ENCODE assay signal across 8 mouse cellular contexts in genomic region chr11:97427794-97428725, GRCm38 (mm10). TPM values are rescaled to one million over a fixed set of nuclear protein-coding genes. Genes with fewer than 3 reads are reported as not detected.
DNase-seq lines count a peak whose midpoint lies in the region; ATAC-seq lines count a peak whose summit lies in the region.

No protein-coding gene starts in this region.

- H3K4me2 ChIP-seq in forebrain, embryonic 12.5 days = peak overlapping the region; percentile 72

- WGBS in forebrain, embryonic 12.5 days = 2% methylated on average over 32 of the region's 32 CpGs

- peak overlapping the region; percentile 56; the same call in 1 of the 2 replicates for H3K27ac ChIP-seq in forebrain, embryonic 12.5 days

- H3K9me3 ChIP-seq in forebrain, embryonic 12.5 days = no peaks in the 10 kb centered on the region

- peak overlapping the region; percentile 48 for H3K9ac ChIP-seq in forebrain, embryonic 12.5 days

- H3K4me1 ChIP-seq in forebrain, embryonic 12.5 days = peaks cover 23% of the 10 kb centered on the region

- H3K27me3 ChIP-seq in forebrain, embryonic 12.5 days = peaks cover 20% of the 10 kb centered on the region

- ATAC-seq in forebrain, embryonic 12.5 days (ENCODE audit: low FRiP score) = peak; percentile 85

- H3K4me3 ChIP-seq in forebrain, embryonic 12.5 days (replicated peaks) = peak overlapping the region; percentile 37

- intact Hi-C loops in heart, postnatal 36 days (cut with DNase I) = no loop called here

- DNase-seq in R1 (ENCODE audit: low read depth, low spot score) = peak; percentile 94
- DNase-seq in c-Kit-positive CD71-positive TER-119-positive erythroid progenitor cells, embryonic 14.5 days (ENCODE audit: low spot score) = peak; percentile 92
- DNase-seq in heart, postnatal 36 days = peak; percentile 78
- DNase-seq in layer of hippocampus, adult 8-10 months (ENCODE audit: low spot score in 2 of 2) = peak; percentile 54 to 62
- DNase-seq in lung, postnatal 25 days (ENCODE audit: low spot score) = peak; percentile 82
- peak; percentile 59 for DNase-seq in right cerebral cortex, postnatal 14 days
- DNase-seq in T-cell, adult 2 months (ENCODE audit: low spot score) = no peak

- no peaks in the 10 kb centered on the region for H3K36me3 ChIP-seq in forebrain, embryonic 12.5 days (replicated peaks)

RNA-seq across cellular contexts. Expression of gene Arhgap23, which starts 12.7 kb away (rescaled TPM):
- polyA plus RNA-seq in forebrain, embryonic 12.5 days (2016; fragmentation: Nextera tagmentation; extraction: Ambion mirVana) = 4.2 and 5.1 TPM in 2 replicates
- 10 to 100 TPM; 16.0 to 18.0 TPM for total RNA-seq in heart, postnatal 36 days (2021)
- 10 to 100 TPM; 75.7 to 83.2 (median 78.4) TPM for total RNA-seq in layer of hippocampus, adult 8-10 months (2022)

Comparison
In these comparisons a context has a peak if more than half of its experiments do, and no peak if none do; other contexts are left out.
1. RNA of gene Arhgap23, which starts 12.7 kb away (total RNA-seq): 75.7 to 83.2 TPM in layer of hippocampus, adult 8-10 months; 16.0 to 18.0 TPM in heart, postnatal 36 days; every median in the first group is over 4 times any median in the second.